Mouse (Mus musculus): Measurements from ENCODE around the gene Rap1a. TPM values are rescaled to one million over a fixed set of nuclear protein-coding genes. Genes with fewer than 3 reads are reported as not detected.

Rap1a gene
- 100 to 1,000 TPM; 101 to 113 TPM for total RNA-seq (2021)
- 12.8 and 34.5 TPM in 2 replicates for polyA plus RNA-seq (2012; rRNA removed)
- long read RNA-seq, transcript Rap1a-201 (8 exons, 2,407 nt) = major isoform, 41 of 45 reads
- long read RNA-seq, partial matches to known transcripts = 1 of 45 reads
- long read RNA-seq, other reads (novel, unspliced or antisense) = 3 of 45 reads

GRCm38 (mm10) chr3:105801191-105802166 is at the start of gene Rap1a:
TSS of gene Rap1a (minus strand) at chr3:105801336.
- H3K79me2 ChIP-seq (replicated peaks; ENCODE audit: control insufficient read depth, insufficient read depth, low read length) = no peaks in the 10 kb centered on the region

GRCm38 (mm10) chr3:105846294-105847069 is 45.3 kb upstream of the Rap1a start:
- Histone ChIP-seq H3K9ac (ENCODE audit: low read depth, low read length) (no peak overlapping the region), H3K27ac (no peak overlapping the region; the same call in 1 of the 2 replicates), H3K79me2 (replicated peaks; ENCODE audit: control insufficient read depth, insufficient read depth, low read length) (no peaks in the 10 kb centered on the region), H3K4me1 (ENCODE audit: control insufficient read depth, insufficient read depth, low read length) (peaks cover 2% of the 10 kb centered on the region; the same call in 1 of the 2 replicates), H3K4me3 (no peak overlapping the region), H3K27me3 (ENCODE audit: control insufficient read depth, insufficient read depth, low read length) (no peaks in the 10 kb centered on the region), H3K36me3 (ENCODE audit: control insufficient read depth, insufficient read depth, low read length) (no peaks in the 10 kb centered on the region)
- intact Hi-C loops (cut with DNase I) = no loop called here
- TF ChIP-seq POLR2A (IDR thresholded peaks at IDR 0.05; ENCODE audit: insufficient read depth, low read depth, low read length) = no peak
- WGBS = 57% methylated on average over 7 of the region's 7 CpGs
- DNase-seq = no peak

More at GRCm38 (mm10) chr3:105801191-105802166, at the start of gene Rap1a:
- peak within 1 kb of the TSS; percentile 86 for H3K4me3 ChIP-seq
- H3K36me3 ChIP-seq (ENCODE audit: control insufficient read depth, insufficient read depth, low read length) = peaks cover 17% of the 10 kb centered on the region
- no peaks in the 10 kb centered on the region for H3K27me3 ChIP-seq (ENCODE audit: control insufficient read depth, insufficient read depth, low read length)
- peak within 1 kb of the TSS; percentile 93 for H3K9ac ChIP-seq (ENCODE audit: low read depth, low read length)
- H3K27ac ChIP-seq = peak within 1 kb of the TSS; percentile 66
- 10% methylated on average over 46 of the region's 50 CpGs for WGBS
- H3K4me1 ChIP-seq (ENCODE audit: control insufficient read depth, insufficient read depth, low read length) = peaks cover 20% of the 10 kb centered on the region
- intact Hi-C loops (cut with DNase I) = loop anchor here (1.0 to 5.0 kb wide), 3 partner anchors 24 to 114 kb away; partner anchors contain the start of gene Ddx20
- TF ChIP-seq CTCF (IDR thresholded peaks at IDR 0.05) = no peak
- peak; percentile 46; the same call in 1 of the 2 replicates for TF ChIP-seq EP300 (IDR thresholded peaks at IDR 0.05; ENCODE audit: insufficient read depth, low read depth, low read length)
- peak; percentile 55; the same call in 1 of the 2 replicates for TF ChIP-seq POLR2A (IDR thresholded peaks at IDR 0.05; ENCODE audit: insufficient read depth, low read depth, low read length)
- peak in 1 of 2 experiments; percentile 89 for DNase-seq

- no peaks in the 10 kb centered on the region for H3K79me2 ChIP-seq (replicated peaks; ENCODE audit: control insufficient read depth, insufficient read depth, low read length)
- 76% methylated on average over 4 of the region's 4 CpGs for whole genome bisulfite sequencing
- no peaks in the 10 kb centered on the region for H3K4me1 ChIP-seq (ENCODE audit: control insufficient read depth, insufficient read depth, low read length)
- TF ChIP-seq CTCF (IDR thresholded peaks at IDR 0.05) (no peak), EP300 (IDR thresholded peaks at IDR 0.05; ENCODE audit: insufficient read depth, low read depth, low read length) (no peak), POLR2A (IDR thresholded peaks at IDR 0.05; ENCODE audit: insufficient read depth, low read depth, low read length) (no peak)
- no peaks in the 10 kb centered on the region for H3K36me3 ChIP-seq (ENCODE audit: control insufficient read depth, insufficient read depth, low read length)
- H3K27ac ChIP-seq = no peak overlapping the region
- no peak for DNase-seq
- no peaks in the 10 kb centered on the region for H3K27me3 ChIP-seq (ENCODE audit: control insufficient read depth, insufficient read depth, low read length)
- intact Hi-C loops (cut with DNase I) = no loop called here
- H3K4me3 ChIP-seq = no peak overlapping the region
- no peak overlapping the region for H3K9ac ChIP-seq (ENCODE audit: low read depth, low read length)
Measured at GRCm38 (mm10) chr3:105839836-105840235, 38.7 kb upstream of the Rap1a start.

- Histone ChIP-seq H3K4me3 (no peak overlapping the region), H3K27ac (no peak overlapping the region), H3K36me3 (ENCODE audit: control insufficient read depth, insufficient read depth, low read length) (no peaks in the 10 kb centered on the region), H3K79me2 (replicated peaks; ENCODE audit: control insufficient read depth, insufficient read depth, low read length) (no peaks in the 10 kb centered on the region), H3K9ac (ENCODE audit: low read depth, low read length) (no peak overlapping the region), H3K4me1 (ENCODE audit: control insufficient read depth, insufficient read depth, low read length) (no peaks in the 10 kb centered on the region), H3K27me3 (ENCODE audit: control insufficient read depth, insufficient read depth, low read length) (no peaks in the 10 kb centered on the region)
- no peak for DNase-seq
- 67% methylated on average over 3 of the region's 3 CpGs for WGBS
- TF ChIP-seq POLR2A (IDR thresholded peaks at IDR 0.05; ENCODE audit: insufficient read depth, low read depth, low read length) (no peak), EP300 (IDR thresholded peaks at IDR 0.05; ENCODE audit: insufficient read depth, low read depth, low read length) (no peak), CTCF (IDR thresholded peaks at IDR 0.05) (no peak)
- intact Hi-C loops (cut with DNase I) = no loop called here
Measured at GRCm38 (mm10) chr3:105838655-105839054, 37.5 kb upstream of the Rap1a start.

- H3K27me3 ChIP-seq (ENCODE audit: control insufficient read depth, insufficient read depth, low read length) = no peaks in the 10 kb centered on the region
- H3K36me3 ChIP-seq (ENCODE audit: control insufficient read depth, insufficient read depth, low read length) = no peaks in the 10 kb centered on the region
- intact Hi-C loops (cut with DNase I) = no loop called here
Measured at GRCm38 (mm10) chr3:105836883-105837282, 35.7 kb upstream of the Rap1a start.

More at GRCm38 (mm10) chr3:105836883-105837282, 35.7 kb upstream of the Rap1a start:
- H3K4me1 ChIP-seq (ENCODE audit: control insufficient read depth, insufficient read depth, low read length) = no peaks in the 10 kb centered on the region
- no peaks in the 10 kb centered on the region for H3K79me2 ChIP-seq (replicated peaks; ENCODE audit: control insufficient read depth, insufficient read depth, low read length)
- TF ChIP-seq CTCF (IDR thresholded peaks at IDR 0.05) = no peak
- no peak for TF ChIP-seq EP300 (IDR thresholded peaks at IDR 0.05; ENCODE audit: insufficient read depth, low read depth, low read length)
- no peak for TF ChIP-seq POLR2A (IDR thresholded peaks at IDR 0.05; ENCODE audit: insufficient read depth, low read depth, low read length)
- H3K27ac ChIP-seq = no peak overlapping the region
- no peak overlapping the region for H3K4me3 ChIP-seq
- DNase-seq = no peak
- 85% methylated on average over 3 of the region's 3 CpGs for WGBS
- H3K9ac ChIP-seq (ENCODE audit: low read depth, low read length) = no peak overlapping the region

Data from heart, adult 2 months (tissue).